Mouse (Mus musculus) limb, embryonic 12.5 days (tissue): ENCODE data around the gene Ctcf. TPM values are rescaled to one million over a fixed set of nuclear protein-coding genes. Genes with fewer than 3 reads are reported as not detected.

Experiments
- ATAC-seq: fragments of 200-750 bp; cut with Nextera tagmentation; 2 replicates; pipeline ENCODE4 v1.8.0; 2017; ENCODE audit warnings: low read depth, moderate TSS enrichment; ENCODE audit not compliant: insufficient number of reproducible peaks, insufficient read depth, low FRiP score, low TSS enrichment
- H3K27ac ChIP-seq: fragments of 300-500 bp; sonication (generic); 2 replicates; pipeline ENCODE4 v1.5.1; 2016; ENCODE audit warnings: mild to moderate bottlenecking, moderate library complexity
- H3K27me3 ChIP-seq: fragments of 300-500 bp; sonication (generic); 2 replicates; pipeline ENCODE4 v1.6.1; 2016; ENCODE audit warnings: mild to moderate bottlenecking, moderate library complexity
- H3K36me3 ChIP-seq: fragments of 300-500 bp; sonication (generic); 2 replicates; pipeline ENCODE4 v1.6.1; 2016; ENCODE audit warnings: mild to moderate bottlenecking, moderate library complexity
- H3K4me1 ChIP-seq: fragments of 300-500 bp; sonication (generic); replicated peaks from 2 replicates; pipeline ENCODE4 v1.6.1; 2016
- H3K4me2 ChIP-seq: fragments of 300-500 bp; sonication (generic); 2 replicates; pipeline ENCODE4 v1.6.1; 2016; ENCODE audit warnings: mild to moderate bottlenecking, moderate library complexity
- H3K4me3 ChIP-seq: fragments of 300-500 bp; sonication (generic); replicated peaks from 2 replicates; pipeline ENCODE4 v1.5.1; 2016; ENCODE audit warnings: mild to moderate bottlenecking
- H3K9ac ChIP-seq: fragments of 300-500 bp; sonication (generic); replicated peaks from 2 replicates; pipeline ENCODE4 v1.6.1; 2016; ENCODE audit warnings: mild to moderate bottlenecking, moderate library complexity
- H3K9me3 ChIP-seq: fragments of 300-500 bp; sonication (generic); 2 replicates; pipeline ENCODE4 v1.6.1; 2016; ENCODE audit warnings: mild to moderate bottlenecking, moderate library complexity
- WGBS: fragments of 180-500 bp; shearing (Covaris S2); methylation state at CpG from one replicate; pipeline ENCODE4 v1.1.7; 2016; 5-methylcytosine and 5-hydroxymethylcytosine counted together
- microRNA counts: library from miRNA; unstranded; fragments of <30 nt; microRNA quantifications from one replicate; lab custom pipeline; 2017
- microRNA-seq: library from miRNA; unstranded; fragments of <30 nt; microRNA quantifications from one replicate; pipeline ENCODE4, GENCODE M21; 2017
- polyA plus RNA-seq: library from polyadenylated mRNA; unstranded; fragments of >200 nt; fragmentation: Nextera tagmentation; extraction: Ambion mirVana; gene quantifications from 2 replicates; pipeline ENCODE4 v1.2.1, GENCODE M21; 2016

Gene Ctcf
- polyA plus RNA-seq, 1 experiment from 2014 or later = 160 TPM

- Histone ChIP-seq H3K4me2 (no peak overlapping the region), H3K4me1 (no peaks in the 10 kb centered on the region), H3K4me3 (no peak overlapping the region), H3K9ac (no peak overlapping the region), H3K27me3 (no peaks in the 10 kb centered on the region), H3K36me3 (peaks cover 30% of the 10 kb centered on the region), H3K27ac (no peak overlapping the region), H3K9me3 (no peaks in the 10 kb centered on the region)
- WGBS = 92% methylated on average over 15 of the region's 15 CpGs
- ATAC-seq = no peak
These were observed 80.1 kb downstream of the Ctcf start for GRCm38 (mm10) chr8:105716302-105716945.

- H3K4me1 ChIP-seq = no peaks in the 10 kb centered on the region
- WGBS = 88% methylated on average over 4 of the region's 4 CpGs
- no peak overlapping the region for H3K9ac ChIP-seq
These were observed 83.3 kb downstream of the Ctcf start for GRCm38 (mm10) chr8:105719637-105720036.

GRCm38 (mm10) chr8:105722861-105723260 is 86.5 kb downstream of the Ctcf start:
- H3K4me1 ChIP-seq = no peaks in the 10 kb centered on the region
- no peaks in the 10 kb centered on the region for H3K27me3 ChIP-seq
- WGBS = 92% methylated on average over 9 of the region's 9 CpGs
- H3K9me3 ChIP-seq = no peaks in the 10 kb centered on the region
- H3K4me3 ChIP-seq = no peak overlapping the region
- peaks cover 44% of the 10 kb centered on the region for H3K36me3 ChIP-seq
- no peak for ATAC-seq
- no peak overlapping the region for H3K27ac ChIP-seq
- no peak overlapping the region for H3K4me2 ChIP-seq
- H3K9ac ChIP-seq = no peak overlapping the region

More at GRCm38 (mm10) chr8:105719637-105720036, 83.3 kb downstream of the Ctcf start:
- H3K27me3 ChIP-seq = no peaks in the 10 kb centered on the region
- H3K4me3 ChIP-seq = no peak overlapping the region
- no peak overlapping the region for H3K27ac ChIP-seq
- no peak for ATAC-seq
- peaks cover 48% of the 10 kb centered on the region for H3K36me3 ChIP-seq
- no peaks in the 10 kb centered on the region for H3K9me3 ChIP-seq
- no peak overlapping the region for H3K4me2 ChIP-seq

GRCm38 (mm10) chr8:105725726-105726125 is 89.4 kb downstream of the Ctcf start:
- Histone ChIP-seq H3K36me3 (peaks cover 47% of the 10 kb centered on the region), H3K9ac (no peak overlapping the region), H3K27me3 (no peaks in the 10 kb centered on the region), H3K27ac (no peak overlapping the region), H3K9me3 (no peaks in the 10 kb centered on the region), H3K4me2 (no peak overlapping the region), H3K4me3 (no peak overlapping the region), H3K4me1 (no peaks in the 10 kb centered on the region)
- ATAC-seq = no peak
- WGBS = 73% methylated on average over 5 of the region's 5 CpGs

GRCm38 (mm10) chr8:105727397-105728124 is 91.2 kb downstream of the Ctcf start:
- H3K27me3 ChIP-seq = no peaks in the 10 kb centered on the region
- H3K36me3 ChIP-seq = peaks cover 46% of the 10 kb centered on the region
- H3K4me3 ChIP-seq = no peak overlapping the region
- H3K9ac ChIP-seq = no peak overlapping the region
- H3K27ac ChIP-seq = peak overlapping the region; percentile 35; the same call in 1 of the 2 replicates
- no peak for ATAC-seq
- no peaks in the 10 kb centered on the region for H3K4me1 ChIP-seq
- H3K9me3 ChIP-seq = no peaks in the 10 kb centered on the region
- 84% methylated on average over 18 of the region's 18 CpGs for WGBS
- H3K4me2 ChIP-seq = no peak overlapping the region

- Histone ChIP-seq H3K9ac (no peak overlapping the region), H3K27ac (no peak overlapping the region), H3K4me3 (no peak overlapping the region), H3K4me2 (no peak overlapping the region), H3K27me3 (no peaks in the 10 kb centered on the region), H3K36me3 (peaks cover 17% of the 10 kb centered on the region), H3K4me1 (no peaks in the 10 kb centered on the region), H3K9me3 (no peaks in the 10 kb centered on the region)
- ATAC-seq = no peak
- 95% methylated on average over 5 of the region's 5 CpGs for WGBS
These were observed 95.8 kb downstream of the Ctcf start for GRCm38 (mm10) chr8:105732186-105732585.

MicroRNAs within 50 kb of the gene (microRNA counts, 519-probe panel; counts per million panel counts)
- microRNA mmu-miR-1966 (lab: Ali Mortazavi, UCI) = 4,403 counts per million, percentile 33 among the panel's probes with 10 or more counts

Small RNA genes within 50 kb of the gene (microRNA-seq; reads per million reads assigned to microRNA genes)
- not detected for gene Mir1966

Other genes with a start within 250 kb of the Ctcf start
- not detected in 2 replicates for gene Kctd19, start 223.1 kb upstream of the Ctcf start, polyA plus RNA-seq
- 0.12 and 0.39 TPM in 2 replicates for gene Lrrc36, start 223.0 kb upstream of the Ctcf start, polyA plus RNA-seq
- 25.3 and 28.9 TPM in 2 replicates for gene Tppp3, start 165.0 kb upstream of the Ctcf start, polyA plus RNA-seq
- 34.8 and 36.9 TPM in 2 replicates for gene Zdhhc1, start 139.7 kb upstream of the Ctcf start, polyA plus RNA-seq
- 28.2 and 30.6 TPM in 2 replicates for gene Hsd11b2, start 117.8 kb upstream of the Ctcf start, polyA plus RNA-seq
- gene Atp6v0d1, start 70.5 kb upstream of the Ctcf start, polyA plus RNA-seq = 60.5 and 61.5 TPM in 2 replicates
- gene Ripor1, start 31.3 kb upstream of the Ctcf start, polyA plus RNA-seq = 11.3 and 16.8 TPM in 2 replicates
- gene Agrp, start 825 bp downstream of the Ctcf start, polyA plus RNA-seq = 0.97 and 1.4 TPM in 2 replicates
- gene Carmil2, start 49.7 kb downstream of the Ctcf start, polyA plus RNA-seq = 0.58 and 0.59 TPM in 2 replicates
- gene Acd, start 64.5 kb downstream of the Ctcf start, polyA plus RNA-seq = 75.3 and 76.7 TPM in 2 replicates
- 14.6 and 16.1 TPM in 2 replicates for gene Pard6a, start 64.6 kb downstream of the Ctcf start, polyA plus RNA-seq
- 0.25 TPM in 1 of 2 replicates, not detected in the other for gene 4933405L10Rik, start 71.1 kb downstream of the Ctcf start, polyA plus RNA-seq
- 34.9 and 35.9 TPM in 2 replicates for gene Enkd1, start 71.6 kb downstream of the Ctcf start, polyA plus RNA-seq
- 29.0 and 30.2 TPM in 2 replicates for gene Gfod2, start 122.1 kb downstream of the Ctcf start, polyA plus RNA-seq
- gene Ranbp10, start 190.8 kb downstream of the Ctcf start, polyA plus RNA-seq = 14.9 and 17.2 TPM in 2 replicates
- gene Tsnaxip1, start 191.2 kb downstream of the Ctcf start, polyA plus RNA-seq = 0.17 and 0.56 TPM in 2 replicates
- 55.3 and 59.2 TPM in 2 replicates for gene Cenpt, start 216.7 kb downstream of the Ctcf start, polyA plus RNA-seq
- 85.6 and 96.3 TPM in 2 replicates for gene Thap11, start 218.6 kb downstream of the Ctcf start, polyA plus RNA-seq
- gene Nutf2, start 224.0 kb downstream of the Ctcf start, polyA plus RNA-seq = 253 and 266 TPM in 2 replicates
- 72.0 and 75.7 TPM in 2 replicates for gene Edc4, start 244.3 kb downstream of the Ctcf start, polyA plus RNA-seq